Mouse (Mus musculus) kidney, postnatal 4 days (tissue): ENCODE results near the gene Psap.
A peak's percentile ranks its signal among the peaks of the same experiment; 100 is the strongest.

ENCODE experiments used
- DNase-seq, 2 experiments: peaks; one replicate each; pipeline ENCODE4 v3.0.0; 2021; ENCODE audit warnings: mixed read lengths in 2 of 2

Psap gene

GRCm38 (mm10) chr10:60290026-60290738 lies 12.8 kb downstream of the Psap start:
- DNase-seq: no peak

- DNase-seq: peak in 1 of 2 experiments; percentile 40
Measured at GRCm38 (mm10) chr10:60290739-60291110, 13.3 kb downstream of the Psap start.

GRCm38 (mm10) chr10:60292209-60292608 lies 14.8 kb downstream of the Psap start:
- no peak for DNase-seq

DNA sequence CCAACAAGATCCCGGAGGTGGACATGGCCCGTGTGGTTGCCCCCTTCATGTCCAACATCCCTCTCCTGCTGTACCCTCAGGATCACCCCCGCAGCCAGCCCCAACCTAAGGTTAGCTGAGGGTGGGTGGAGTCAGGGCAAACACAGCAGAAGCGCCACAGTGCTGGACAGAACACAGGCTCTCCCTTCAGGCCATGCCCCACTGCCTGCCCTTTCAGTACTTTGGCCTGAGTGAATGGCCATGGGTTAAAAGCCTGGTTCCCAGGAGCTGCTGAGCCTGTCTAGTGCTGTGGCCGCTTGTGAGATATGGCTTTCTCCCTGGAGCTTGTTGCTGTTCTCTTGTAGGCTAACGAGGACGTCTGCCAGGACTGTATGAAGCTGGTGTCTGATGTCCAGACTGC lies 17.2 kb downstream of the Psap start:
- DNase-seq: peak in 1 of 2 experiments; percentile 30

DNA sequence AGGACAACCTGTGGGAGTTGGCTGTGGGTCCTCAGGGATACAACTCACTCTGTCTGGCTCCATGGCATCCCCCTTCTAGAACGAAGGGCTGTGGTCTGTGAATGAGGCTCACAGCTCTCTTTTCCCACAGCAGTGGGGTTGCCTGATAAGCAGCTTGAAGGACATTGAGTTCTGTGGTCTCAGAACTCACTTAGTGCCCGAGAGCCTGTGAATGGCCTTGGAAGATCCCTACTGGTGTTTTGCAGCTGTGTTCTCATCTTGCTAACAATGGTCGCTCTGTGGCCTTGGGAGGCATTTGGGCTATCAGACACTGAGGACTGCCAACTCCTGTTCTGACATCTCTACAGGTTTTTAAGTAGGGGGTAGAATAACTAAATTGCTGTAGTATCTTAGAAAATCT lies 17.9 kb downstream of the Psap start:
- DNase-seq: no peak

DNA sequence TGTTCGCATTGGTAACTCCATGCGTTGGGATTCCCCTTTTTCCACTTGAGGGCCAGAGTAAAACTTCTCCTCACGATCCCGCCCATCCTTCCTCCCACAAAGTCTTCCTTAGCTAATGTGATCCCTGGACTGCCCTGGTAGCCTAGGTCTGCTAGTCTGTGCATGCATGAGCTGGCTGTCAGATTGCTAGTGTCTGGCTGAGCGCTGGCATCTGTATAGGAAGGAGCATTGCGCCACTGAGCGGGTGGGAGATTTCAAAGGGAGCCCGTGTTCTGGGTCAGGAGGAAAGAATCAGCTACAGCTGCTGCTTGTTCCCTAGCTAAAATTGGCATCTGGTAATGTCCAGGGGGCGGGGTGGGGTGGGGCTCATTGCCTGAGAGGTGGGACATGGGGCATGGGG lies 18.6 kb downstream of the Psap start:
- no peak for DNase-seq

- no peak for DNase-seq
Measured at GRCm38 (mm10) chr10:60299636-60300035, 22.2 kb downstream of the Psap start.

GRCm38 (mm10) chr10:60303419-60303818 lies 26.0 kb downstream of the Psap start:
- DNase-seq: no peak

GRCm38 (mm10) chr10:60304854-60305628 lies 27.6 kb downstream of the Psap start:
- DNase-seq: peak; percentile 78 to 83

- DNase-seq: no peak
Measured at GRCm38 (mm10) chr10:60310629-60311028, 33.2 kb downstream of the Psap start.

- no peak for DNase-seq
Measured at GRCm38 (mm10) chr10:60313606-60314005, 36.2 kb downstream of the Psap start.

- DNase-seq: no peak
Measured at GRCm38 (mm10) chr10:60316166-60316565, 38.7 kb downstream of the Psap start.

DNA sequence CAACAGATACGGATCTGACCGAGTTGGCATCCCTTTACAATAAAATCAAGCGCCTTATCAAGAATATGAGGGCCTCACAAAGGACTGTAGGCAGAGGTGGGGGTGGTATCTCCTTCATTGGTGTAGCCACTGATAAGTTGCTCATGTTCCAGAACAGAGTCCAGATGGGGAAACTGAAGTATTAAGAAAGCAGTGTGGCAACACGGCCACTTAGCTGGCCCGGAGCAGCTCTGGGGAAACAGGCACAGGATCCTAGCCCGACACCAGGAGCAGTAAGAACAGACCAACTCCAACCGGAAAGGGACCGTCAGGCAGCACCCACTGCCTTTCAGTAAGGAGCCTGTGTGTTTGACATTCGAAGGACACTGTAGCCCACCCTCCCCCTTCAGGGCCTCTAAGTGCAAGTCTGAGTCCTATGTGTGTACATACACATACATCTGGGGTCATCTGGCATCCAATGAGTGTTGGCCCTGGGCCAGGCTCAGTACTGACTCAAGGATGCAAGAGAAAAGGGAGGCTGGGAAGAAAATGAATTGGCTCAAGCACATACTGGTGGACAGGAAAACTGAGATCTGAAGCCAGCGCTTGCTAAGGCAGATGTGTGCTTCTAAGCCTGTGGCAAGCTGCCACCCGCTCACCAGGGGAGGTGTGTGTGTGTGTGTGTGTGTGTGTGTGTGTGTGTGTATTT lies 51.7 kb downstream of the Psap start:
- peak in 1 of 2 experiments; percentile 36 for DNase-seq

GRCm38 (mm10) chr10:60334583-60334982 lies 57.2 kb downstream of the Psap start:
- DNase-seq: no peak

- DNase-seq: no peak
Measured at GRCm38 (mm10) chr10:60335021-60335420, 57.6 kb downstream of the Psap start.

- DNase-seq: no peak
Measured at GRCm38 (mm10) chr10:60341528-60341927, 64.1 kb downstream of the Psap start.

- no peak for DNase-seq
Measured at GRCm38 (mm10) chr10:60344111-60344510, 66.7 kb downstream of the Psap start.

DNA sequence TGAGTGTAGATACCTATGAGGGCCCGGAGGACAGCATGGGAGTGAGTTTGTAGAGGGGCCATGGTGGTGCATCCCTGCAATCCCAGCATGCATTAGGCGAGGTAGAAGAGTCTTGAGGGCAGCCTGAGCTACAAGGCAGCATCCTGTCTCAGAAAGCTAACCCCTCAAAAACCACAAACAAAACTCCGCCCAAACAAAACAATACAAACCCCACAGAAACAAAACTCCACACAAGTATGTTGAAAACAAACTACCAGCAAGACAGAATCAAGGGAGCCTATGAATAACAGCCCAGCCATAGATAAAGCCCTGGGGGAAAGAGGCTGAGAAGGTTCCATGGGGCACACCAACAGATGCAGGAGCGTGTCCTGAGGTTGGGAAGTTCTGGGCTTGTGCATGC lies 68.6 kb downstream of the Psap start:
- DNase-seq: no peak

- peak; percentile 82 to 88 for DNase-seq
Measured at GRCm38 (mm10) chr10:60346701-60347405, 69.4 kb downstream of the Psap start, which contains the start of gene Vsir. Vsir (plus strand) TSS chr10:60346851.

GRCm38 (mm10) chr10:60347768-60348610 lies 70.6 kb downstream of the Psap start:
- DNase-seq: no peak

GRCm38 (mm10) chr10:60349056-60349455 lies 71.6 kb downstream of the Psap start:
- peak in 1 of 2 experiments; percentile 32 for DNase-seq

GRCm38 (mm10) chr10:60349644-60350043 lies 72.2 kb downstream of the Psap start:
- DNase-seq: no peak
